Mouse (Mus musculus): ENCODE results near the gene Kmt2d. TPM values are rescaled to one million over a fixed set of nuclear protein-coding genes. Genes with fewer than 3 reads are reported as not detected.

Kmt2d gene
- polyA plus RNA-seq, 1 experiment from 2014 or later: 16.0 TPM

DNA sequence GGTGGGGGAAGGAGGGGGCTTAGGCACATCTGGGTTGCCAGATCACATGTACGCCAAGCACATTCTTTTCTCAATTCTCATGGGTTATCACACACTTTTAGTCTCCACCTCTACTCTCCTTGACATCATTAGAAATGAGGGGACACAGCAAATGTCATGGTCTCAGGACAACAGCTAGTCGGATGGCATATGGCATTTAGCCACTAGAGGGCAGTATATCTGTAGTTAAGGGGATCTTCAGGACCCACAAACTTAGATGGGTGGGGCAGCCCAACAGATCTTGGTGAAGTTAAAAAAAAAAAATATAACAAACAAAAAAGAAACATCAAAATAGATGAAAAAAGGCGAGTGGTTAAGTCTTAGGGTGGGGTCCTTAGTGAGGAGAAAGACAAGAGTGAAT, 6.3 kb upstream of the Kmt2d start:
- no peak overlapping the region for H3K4me3 ChIP-seq (replicated peaks; ENCODE audit: low read depth, low read length)
- peak; percentile 92 for DNase-seq
- no peaks in the 10 kb centered on the region for H3K27me3 ChIP-seq (ENCODE audit: control insufficient read depth, insufficient read depth, low read length)
- 12% methylated on average over 3 of the region's 3 CpGs for WGBS
- peaks cover 15% of the 10 kb centered on the region for H3K4me1 ChIP-seq (ENCODE audit: control insufficient read depth, insufficient read depth, low read length)
- H3K9ac ChIP-seq (replicated peaks; ENCODE audit: low read length): no peak overlapping the region
- no peaks in the 10 kb centered on the region for H3K9me3 ChIP-seq (ENCODE audit: control insufficient read depth, low read length)
- no peak for ATAC-seq (ENCODE audit: low FRiP score, low TSS enrichment)
- peaks cover 4% of the 10 kb centered on the region for H3K36me3 ChIP-seq (ENCODE audit: control insufficient read depth, insufficient read depth, low read length)
- no peak overlapping the region for H3K4me2 ChIP-seq (ENCODE audit: low read length)
- no peak overlapping the region for H3K27ac ChIP-seq (replicated peaks; ENCODE audit: low read depth, low read length)

DNA sequence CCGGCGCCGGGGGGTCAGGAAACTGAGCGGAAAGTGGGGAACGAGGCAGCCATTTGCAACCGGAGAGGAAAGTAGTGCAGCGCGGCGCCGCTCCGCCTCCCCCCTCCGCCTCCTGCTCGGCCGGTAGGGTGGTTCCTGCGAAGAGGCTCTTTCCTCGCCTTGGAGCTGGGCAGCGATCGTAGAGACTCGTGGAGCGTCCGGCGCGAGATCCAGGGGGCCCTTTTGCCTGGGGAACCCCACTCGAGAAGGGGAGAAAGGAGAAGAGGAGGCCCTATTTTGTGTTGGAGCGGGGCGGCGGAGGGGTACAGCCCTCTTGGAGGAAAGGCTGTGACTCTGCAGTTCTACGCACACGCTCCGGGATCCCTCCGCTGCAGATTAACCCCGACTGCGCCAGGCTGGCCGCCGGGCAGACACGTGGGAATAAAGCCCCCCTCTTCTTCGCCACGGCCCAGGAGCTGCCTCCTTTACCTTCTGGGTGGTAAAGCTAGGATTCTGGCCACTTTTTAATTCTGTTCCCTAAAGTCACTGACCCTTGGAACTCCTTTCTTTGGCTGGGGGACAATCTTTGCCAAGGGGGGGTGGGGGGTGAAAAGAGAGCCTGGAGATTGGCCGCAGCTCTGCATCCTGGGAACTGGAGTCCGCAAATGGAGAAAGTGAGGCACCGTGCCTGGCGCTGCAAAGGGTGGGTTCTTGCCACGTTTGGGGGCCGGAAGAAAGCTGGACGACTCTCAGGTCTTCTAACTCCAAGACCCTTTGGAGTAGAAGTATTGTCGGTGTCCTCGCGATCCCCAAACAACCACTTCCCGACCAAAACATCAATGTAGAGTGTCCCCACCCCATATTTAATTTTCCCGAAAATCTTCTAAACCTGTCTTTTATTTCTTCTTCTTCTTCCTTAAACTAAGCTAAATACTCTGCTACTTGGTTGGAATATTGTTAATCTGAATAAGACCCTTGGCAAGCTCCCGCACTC, 1.2 kb upstream of the Kmt2d start:
- peaks cover 34% of the 10 kb centered on the region for H3K4me1 ChIP-seq (ENCODE audit: control insufficient read depth, insufficient read depth, low read length)
- H3K9me3 ChIP-seq (ENCODE audit: control insufficient read depth, low read length): no peaks in the 10 kb centered on the region
- ATAC-seq (ENCODE audit: low FRiP score, low TSS enrichment) (peak; percentile 86), DNase-seq (peak; percentile 98)
- peak overlapping the region; percentile 100 for H3K4me2 ChIP-seq (ENCODE audit: low read length)
- H3K4me3 ChIP-seq (replicated peaks; ENCODE audit: low read depth, low read length): peak overlapping the region; percentile 97
- H3K9ac ChIP-seq (replicated peaks; ENCODE audit: low read length): peak overlapping the region; percentile 94
- no peaks in the 10 kb centered on the region for H3K27me3 ChIP-seq (ENCODE audit: control insufficient read depth, insufficient read depth, low read length)
- WGBS: 2% methylated on average over 51 of the region's 51 CpGs
- H3K27ac ChIP-seq (replicated peaks; ENCODE audit: low read depth, low read length): peak overlapping the region; percentile 99
- H3K36me3 ChIP-seq (ENCODE audit: control insufficient read depth, insufficient read depth, low read length): no peaks in the 10 kb centered on the region

DNA sequence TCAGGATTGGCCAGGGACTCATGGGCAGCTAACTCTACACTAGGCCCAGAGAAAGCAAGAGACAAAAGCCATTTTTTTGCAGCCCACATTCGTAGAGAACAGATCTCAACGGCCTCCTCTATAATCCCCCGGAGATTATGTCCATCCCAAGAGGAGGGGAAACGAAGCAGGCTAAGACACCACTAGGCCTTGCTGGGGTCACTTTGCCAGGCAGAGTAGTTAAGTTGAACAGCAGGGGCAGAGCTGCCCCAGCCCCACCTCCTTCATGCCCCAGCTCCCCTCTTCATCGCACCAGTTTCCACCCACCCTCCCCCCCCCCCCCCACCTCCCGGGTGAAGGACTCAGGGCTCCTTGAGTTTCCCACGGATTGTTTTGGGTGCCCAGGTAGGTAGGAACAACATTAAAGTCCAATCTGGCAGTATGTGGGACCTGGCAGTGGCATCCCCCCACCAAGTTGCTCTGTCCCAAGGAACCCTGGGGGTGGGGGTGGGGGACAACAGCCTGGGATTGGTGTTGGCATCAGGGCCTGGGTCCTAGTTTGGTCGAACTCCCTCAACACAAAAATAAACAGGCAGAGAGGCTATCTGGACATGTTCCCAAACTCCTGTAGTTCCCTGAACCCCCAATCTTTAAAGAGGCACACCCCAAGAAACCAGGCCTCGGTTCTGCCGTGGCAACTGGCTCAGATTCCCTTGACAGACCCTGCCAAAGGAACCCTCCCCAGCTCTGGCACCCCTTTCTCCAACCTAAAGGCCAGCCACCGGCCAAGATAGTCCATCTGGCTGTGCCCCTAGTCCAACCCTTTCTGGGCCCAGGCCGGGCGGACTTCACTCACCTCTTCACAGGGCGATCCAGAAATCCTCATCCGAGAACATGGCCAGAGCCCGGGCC, 580 bp downstream of the Kmt2d start:
- no peaks in the 10 kb centered on the region for H3K9me3 ChIP-seq (ENCODE audit: control insufficient read depth, low read length)
- H3K4me1 ChIP-seq (ENCODE audit: control insufficient read depth, insufficient read depth, low read length): peaks cover 34% of the 10 kb centered on the region
- H3K9ac ChIP-seq (replicated peaks; ENCODE audit: low read length): peak overlapping the region; percentile 94
- under 1% methylated on average over 16 of the region's 16 CpGs for WGBS
- H3K36me3 ChIP-seq (ENCODE audit: control insufficient read depth, insufficient read depth, low read length): peaks cover 12% of the 10 kb centered on the region
- DNase-seq (no peak), ATAC-seq (ENCODE audit: low FRiP score, low TSS enrichment) (no peak; the same call in 1 of the 2 replicates)
- peak overlapping the region; percentile 99 for H3K27ac ChIP-seq (replicated peaks; ENCODE audit: low read depth, low read length)
- peak overlapping the region; percentile 100 for H3K4me2 ChIP-seq (ENCODE audit: low read length)
- peak overlapping the region; percentile 97 for H3K4me3 ChIP-seq (replicated peaks; ENCODE audit: low read depth, low read length)
- no peaks in the 10 kb centered on the region for H3K27me3 ChIP-seq (ENCODE audit: control insufficient read depth, insufficient read depth, low read length)

DNA sequence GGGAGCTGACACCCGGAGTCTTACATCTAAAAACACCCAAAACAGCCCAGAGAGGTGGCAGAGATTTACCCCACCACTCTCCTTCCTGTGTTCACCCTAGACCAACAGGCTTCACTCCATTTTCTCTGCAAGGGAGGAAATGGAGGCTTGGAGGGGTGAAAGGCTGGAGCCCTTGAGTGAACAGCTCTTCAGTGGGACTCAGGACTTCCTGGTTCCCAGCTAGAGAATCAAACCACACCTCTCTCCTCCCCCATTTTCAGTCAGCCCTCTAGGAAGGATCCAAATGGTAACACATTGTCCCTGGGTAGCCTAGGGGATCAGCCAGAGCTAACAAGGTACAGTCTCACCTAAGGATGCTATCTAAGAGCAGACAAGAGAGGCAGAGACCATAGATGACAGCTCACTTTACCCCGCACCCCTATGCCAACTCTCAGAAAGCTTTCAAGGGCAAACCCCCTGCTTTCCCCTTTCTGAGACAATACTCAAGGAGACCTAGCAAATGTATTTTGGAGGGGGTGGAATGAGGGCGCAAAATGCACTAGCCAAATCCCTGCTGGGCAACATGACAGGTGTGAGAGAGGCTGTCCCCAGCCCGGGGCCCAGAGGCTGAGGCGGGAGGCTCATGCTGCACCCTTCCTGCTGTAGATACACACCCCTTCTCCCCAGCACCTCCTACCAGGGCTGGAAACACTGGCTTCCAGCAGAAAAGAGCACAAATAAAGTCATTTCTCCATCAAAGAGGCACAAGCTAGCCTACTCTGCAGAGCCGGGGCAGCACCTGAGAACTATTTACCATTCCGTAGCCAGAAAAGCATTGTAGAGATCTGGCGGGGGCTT, 1.4 kb downstream of the Kmt2d start:
- Histone ChIP-seq H3K4me3 (replicated peaks; ENCODE audit: low read depth, low read length) (peak overlapping the region; percentile 97), H3K4me1 (ENCODE audit: control insufficient read depth, insufficient read depth, low read length) (peaks cover 34% of the 10 kb centered on the region), H3K27ac (replicated peaks; ENCODE audit: low read depth, low read length) (no peak overlapping the region), H3K36me3 (ENCODE audit: control insufficient read depth, insufficient read depth, low read length) (peaks cover 21% of the 10 kb centered on the region), H3K9me3 (ENCODE audit: control insufficient read depth, low read length) (no peaks in the 10 kb centered on the region), H3K9ac (replicated peaks; ENCODE audit: low read length) (peak overlapping the region; percentile 94), H3K4me2 (ENCODE audit: low read length) (peak overlapping the region; percentile 100), H3K27me3 (ENCODE audit: control insufficient read depth, insufficient read depth, low read length) (no peaks in the 10 kb centered on the region)
- DNase-seq: no peak
- ATAC-seq (ENCODE audit: low FRiP score, low TSS enrichment): no peak
- 10% methylated on average over 8 of the region's 8 CpGs for WGBS

DNA sequence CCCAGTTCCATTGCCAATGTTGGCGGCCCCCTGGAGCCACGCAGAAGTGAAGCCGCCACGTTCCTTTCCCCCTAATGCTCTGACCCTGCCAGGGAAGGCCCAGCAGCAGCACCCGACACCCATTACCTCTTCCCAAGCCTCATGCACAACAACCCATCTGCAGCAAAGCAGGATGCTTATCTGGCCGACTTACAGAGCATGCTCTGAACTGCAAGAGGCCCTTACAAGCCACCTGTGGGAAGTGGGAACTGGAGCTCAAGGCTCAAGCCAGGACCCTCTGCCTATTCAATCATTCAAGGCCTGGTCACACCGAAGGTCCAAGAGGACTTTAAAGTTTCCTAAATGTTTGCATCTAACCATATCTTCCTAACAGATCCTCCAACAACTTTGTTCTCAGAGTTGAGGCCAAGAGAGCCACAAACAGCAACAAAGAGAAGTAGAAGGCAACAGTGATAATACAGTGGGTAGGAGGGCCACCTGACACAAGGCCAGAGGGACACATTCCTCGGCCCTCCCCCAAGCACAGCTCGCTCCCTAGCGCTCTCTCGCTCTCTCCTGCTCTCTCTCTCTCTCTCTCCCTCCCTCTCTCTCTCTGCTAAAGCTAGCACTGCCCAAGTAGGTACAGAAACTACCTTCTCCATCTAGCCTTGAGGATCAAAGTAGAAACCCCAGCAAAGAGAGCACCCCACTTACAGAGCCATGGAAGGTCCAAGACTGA, 2.5 kb downstream of the Kmt2d start:
- Histone ChIP-seq H3K4me1 (ENCODE audit: control insufficient read depth, insufficient read depth, low read length) (peaks cover 34% of the 10 kb centered on the region), H3K4me3 (replicated peaks; ENCODE audit: low read depth, low read length) (peak overlapping the region; percentile 97), H3K9ac (replicated peaks; ENCODE audit: low read length) (peak overlapping the region; percentile 94), H3K36me3 (ENCODE audit: control insufficient read depth, insufficient read depth, low read length) (peaks cover 31% of the 10 kb centered on the region), H3K9me3 (ENCODE audit: control insufficient read depth, low read length) (no peaks in the 10 kb centered on the region), H3K27ac (replicated peaks; ENCODE audit: low read depth, low read length) (no peak overlapping the region), H3K4me2 (ENCODE audit: low read length) (peak overlapping the region; percentile 100), H3K27me3 (ENCODE audit: control insufficient read depth, insufficient read depth, low read length) (no peaks in the 10 kb centered on the region)
- WGBS: 34% methylated on average over 11 of the region's 11 CpGs
- no peak for ATAC-seq (ENCODE audit: low FRiP score, low TSS enrichment)
- no peak for DNase-seq

DNA sequence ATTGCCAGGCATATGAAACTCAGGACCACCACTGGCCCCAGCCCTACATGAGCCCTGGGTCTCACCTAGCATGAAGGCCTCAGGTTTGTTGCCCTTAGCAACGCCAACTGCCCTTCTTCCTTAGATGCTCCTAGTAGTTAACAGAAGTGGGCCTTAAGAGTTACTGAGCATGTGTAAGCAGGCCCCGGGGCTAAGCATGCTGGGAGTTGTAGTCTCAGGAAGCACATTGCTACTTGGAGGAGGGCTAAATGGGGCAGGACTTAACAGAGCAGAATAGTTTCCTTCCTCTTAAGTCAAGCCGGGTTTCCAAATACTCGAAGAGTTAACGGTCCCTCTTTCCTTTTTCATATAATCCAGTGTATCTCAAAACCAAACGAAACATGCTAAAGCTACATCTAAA, 3.7 kb downstream of the Kmt2d start:
- H3K36me3 ChIP-seq (ENCODE audit: control insufficient read depth, insufficient read depth, low read length): peaks cover 43% of the 10 kb centered on the region
- H3K27ac ChIP-seq (replicated peaks; ENCODE audit: low read depth, low read length): no peak overlapping the region
- H3K4me2 ChIP-seq (ENCODE audit: low read length): peak overlapping the region; percentile 100
- DNase-seq (peak; percentile 72), ATAC-seq (ENCODE audit: low FRiP score, low TSS enrichment) (no peak)
- H3K4me3 ChIP-seq (replicated peaks; ENCODE audit: low read depth, low read length): peak overlapping the region; percentile 97; the same call in 1 of the 2 replicates
- no peaks in the 10 kb centered on the region for H3K9me3 ChIP-seq (ENCODE audit: control insufficient read depth, low read length)
- H3K9ac ChIP-seq (replicated peaks; ENCODE audit: low read length): no peak overlapping the region
- 77% methylated on average over 6 of the region's 6 CpGs for WGBS
- no peaks in the 10 kb centered on the region for H3K27me3 ChIP-seq (ENCODE audit: control insufficient read depth, insufficient read depth, low read length)
- peaks cover 31% of the 10 kb centered on the region for H3K4me1 ChIP-seq (ENCODE audit: control insufficient read depth, insufficient read depth, low read length)

DNA sequence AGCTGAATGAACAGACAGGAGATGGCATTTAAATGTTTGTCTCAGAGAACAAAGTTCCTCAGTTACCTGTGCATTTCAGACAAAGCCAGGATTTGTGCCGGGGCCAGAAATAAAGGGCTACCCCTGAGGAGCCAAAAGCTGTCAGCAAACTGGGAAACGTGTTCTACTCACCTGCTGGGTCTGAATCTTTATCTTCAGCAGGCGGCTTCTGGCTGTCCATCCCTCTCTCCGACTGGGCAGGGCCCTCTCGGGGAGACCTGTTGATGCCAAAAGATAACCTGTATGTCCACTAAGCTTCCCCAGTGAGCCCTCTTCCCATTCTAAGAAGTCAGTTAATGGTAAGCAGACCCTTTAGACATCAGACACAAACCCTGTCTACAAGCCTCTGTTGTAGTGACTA, 4.5 kb downstream of the Kmt2d start:
- peaks cover 51% of the 10 kb centered on the region for H3K36me3 ChIP-seq (ENCODE audit: control insufficient read depth, insufficient read depth, low read length)
- ATAC-seq (ENCODE audit: low FRiP score, low TSS enrichment): no peak
- no peak overlapping the region for H3K27ac ChIP-seq (replicated peaks; ENCODE audit: low read depth, low read length)
- DNase-seq: no peak
- H3K4me3 ChIP-seq (replicated peaks; ENCODE audit: low read depth, low read length): no peak overlapping the region
- no peaks in the 10 kb centered on the region for H3K9me3 ChIP-seq (ENCODE audit: control insufficient read depth, low read length)
- WGBS: 88% methylated on average over 5 of the region's 5 CpGs
- H3K27me3 ChIP-seq (ENCODE audit: control insufficient read depth, insufficient read depth, low read length): no peaks in the 10 kb centered on the region
- H3K9ac ChIP-seq (replicated peaks; ENCODE audit: low read length): no peak overlapping the region
- no peak overlapping the region for H3K4me2 ChIP-seq (ENCODE audit: low read length)
- H3K4me1 ChIP-seq (ENCODE audit: control insufficient read depth, insufficient read depth, low read length): peaks cover 31% of the 10 kb centered on the region

All from midbrain, embryonic 14.5 days (tissue).